Mouse (Mus musculus): ENCODE results near the gene Mia2.
"Not testable (repeated sequence)": the region's sequence is repeated elsewhere in the genome, so short reads cannot be mapped to it uniquely, and the experiment has no call there.

Gene Mia2

DNA sequence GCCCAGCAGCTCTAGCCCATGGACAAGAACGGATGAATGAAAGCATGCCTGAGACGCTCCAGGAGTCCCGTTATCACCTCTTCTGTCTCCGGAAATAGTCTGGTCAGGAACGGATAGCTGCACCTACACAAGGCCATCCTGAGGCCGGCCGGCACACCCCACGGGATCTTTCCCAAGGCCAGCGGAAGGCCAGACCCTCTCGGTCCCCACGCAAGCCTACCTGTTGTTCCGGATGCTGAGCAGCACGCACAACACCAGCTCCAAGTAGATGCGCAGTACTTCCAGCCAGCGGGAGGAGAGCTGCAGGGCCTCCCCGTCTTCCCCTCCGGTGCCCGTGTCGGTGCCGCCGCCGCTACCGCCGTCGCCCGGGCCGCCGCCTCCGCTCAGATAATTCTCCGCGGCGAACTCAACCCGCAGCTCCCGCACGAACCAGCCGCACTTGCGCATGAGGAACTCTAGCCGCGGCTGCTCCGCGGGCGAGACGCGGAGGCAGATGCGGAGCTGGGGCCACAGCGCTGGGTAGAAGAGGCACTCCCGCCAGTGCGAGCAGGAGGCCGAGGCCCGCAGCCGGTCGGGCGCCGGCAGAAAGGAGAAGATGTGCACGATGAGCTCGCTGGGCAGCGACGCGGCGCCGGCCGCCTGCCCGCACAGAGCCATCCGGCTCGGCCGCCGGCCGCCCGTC, 123.2 kb downstream of the Mia2 start:
- in situ Hi-C loops (cut with MboI, MseI) = loop anchor here (10.0 to 25.0 kb wide), 2 partner anchors 164 to 1681 kb away; partner anchors contain the start of gene Foxa1

DNA sequence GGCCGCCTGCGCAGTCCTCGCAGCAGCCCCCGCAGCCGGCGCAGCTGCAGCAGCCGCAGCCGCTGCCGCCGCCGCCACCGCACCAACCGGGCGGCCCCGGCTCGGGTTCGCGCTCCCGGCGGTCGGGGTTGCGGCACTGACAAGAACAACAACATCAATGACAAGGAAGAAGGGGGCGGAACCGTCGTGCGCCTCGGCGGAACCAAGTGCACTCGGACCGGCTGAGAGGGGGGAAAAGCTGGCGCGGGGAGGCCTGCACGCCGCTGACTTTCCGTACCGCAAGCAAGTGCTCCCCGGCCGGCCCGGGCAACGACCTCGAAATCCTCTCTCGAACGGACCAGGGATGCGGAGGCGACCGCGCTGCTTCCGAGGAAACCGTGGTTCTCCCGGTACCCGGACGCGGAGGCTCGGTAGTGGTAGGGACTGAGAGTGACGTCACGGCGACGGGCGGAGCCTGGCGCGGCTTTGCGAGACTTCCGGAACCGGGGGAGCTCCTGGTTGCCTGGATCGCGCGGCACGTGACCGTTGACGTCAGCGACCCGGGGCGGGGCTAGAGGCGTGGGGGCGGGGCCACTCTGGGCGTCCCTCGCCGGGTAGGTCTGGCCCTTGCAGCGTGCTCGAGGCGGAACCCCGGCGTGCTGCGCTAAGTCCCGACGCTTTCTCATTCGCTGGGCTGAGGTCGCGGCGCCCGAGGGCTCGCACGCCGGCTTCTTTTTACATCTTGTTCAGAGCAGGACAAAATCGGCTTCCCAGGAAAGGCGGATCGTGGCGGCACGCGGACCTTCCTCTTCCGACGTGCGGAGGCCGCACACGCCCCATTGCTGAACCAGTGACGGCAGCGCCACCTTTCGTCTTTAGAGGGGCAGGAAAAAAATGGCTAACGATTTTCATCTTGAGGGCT, 124.0 kb downstream of the Mia2 start, which contains the start of gene Fbxo33:
Gene Fbxo33, minus strand, starts transcription at position 401 of the 901 bp plus-strand sequence.
- in situ Hi-C loops (cut with MboI, MseI) = loop anchor here (10.0 to 25.0 kb wide), 2 partner anchors 165 to 1682 kb away; partner anchors contain the start of gene Foxa1

DNA sequence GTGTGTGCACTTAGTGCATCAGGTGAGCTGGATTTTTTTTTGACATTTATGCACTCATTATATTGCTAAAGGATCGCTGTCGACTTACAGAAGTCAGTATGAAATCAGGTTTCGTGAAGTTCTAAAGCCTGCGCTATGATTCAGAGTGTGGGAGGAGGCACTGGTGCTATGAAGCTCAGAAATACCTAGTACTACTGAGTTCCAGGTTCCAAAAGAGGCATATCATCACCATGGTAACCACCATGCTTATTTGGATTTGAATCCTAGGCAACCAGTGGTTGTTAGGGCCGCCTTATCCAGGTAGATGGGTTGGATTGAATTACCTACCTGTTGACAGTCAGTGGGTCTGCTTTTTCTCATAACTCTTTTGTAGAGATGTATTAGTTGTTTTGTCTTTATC, 132.8 kb downstream of the Mia2 start:
- in situ Hi-C loops (cut with MboI, MseI) = no loop called here

DNA sequence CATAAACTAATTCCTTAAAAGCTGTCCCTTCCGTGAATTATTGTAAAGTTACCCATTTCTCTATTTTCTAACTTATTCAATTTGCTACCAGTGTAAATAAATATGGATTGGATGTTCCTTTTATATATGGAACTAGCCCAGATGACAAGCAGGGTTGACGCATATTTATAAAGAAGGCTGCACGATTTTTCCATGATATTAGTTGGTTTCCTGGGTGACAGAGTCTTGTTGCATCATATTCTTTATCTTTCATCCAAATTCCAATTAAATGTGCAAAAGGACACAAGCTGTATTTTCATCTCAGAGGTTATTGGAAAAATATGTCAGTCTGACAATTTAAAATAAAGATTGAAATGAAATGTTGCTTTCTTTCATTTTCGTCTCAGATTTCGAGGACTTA, 142.8 kb downstream of the Mia2 start:
- in situ Hi-C loops (cut with MboI, MseI) = no loop called here

DNA sequence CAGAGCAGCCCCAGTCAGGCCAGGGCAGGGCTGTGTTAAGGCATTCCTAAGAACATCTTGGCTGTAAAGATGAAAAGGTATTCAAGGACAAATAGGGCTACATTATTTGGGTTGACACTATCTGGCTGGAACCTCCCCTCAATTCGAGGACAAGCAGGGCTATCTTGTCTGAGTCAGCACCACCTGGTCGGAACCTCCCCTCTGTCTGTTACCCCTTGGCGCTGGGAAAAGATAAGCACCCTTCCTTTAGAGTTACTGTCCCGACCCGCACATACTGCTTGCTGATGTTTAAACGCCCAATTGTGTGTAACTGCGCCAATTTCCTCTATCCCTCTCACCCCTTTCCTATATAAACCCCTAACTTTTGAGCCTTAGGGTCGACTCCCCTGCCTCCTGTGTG, 145.4 kb downstream of the Mia2 start:
- in situ Hi-C loops (cut with MboI, MseI) = not testable (repeated sequence)
